Mouse (Mus musculus): ENCODE results near the gene Rps6kc1. TPM values are rescaled to one million over a fixed set of nuclear protein-coding genes. Genes with fewer than 3 reads are reported as not detected.

Gene Rps6kc1
- polyA plus RNA-seq, 1 experiment: 3.4 TPM

- H3K4me1 ChIP-seq (ENCODE audit: control insufficient read depth, insufficient read depth, insufficient read length, low read length): no peaks in the 10 kb centered on the region
- H3K27ac ChIP-seq (replicated peaks; ENCODE audit: low read depth, low read length): no peak overlapping the region
- no peak overlapping the region for H3K4me3 ChIP-seq (ENCODE audit: insufficient read depth, low read depth, low read length)
Measured at GRCm38 (mm10) chr1:190724591-190725380, 186.8 kb downstream of the Rps6kc1 start.

DNA sequence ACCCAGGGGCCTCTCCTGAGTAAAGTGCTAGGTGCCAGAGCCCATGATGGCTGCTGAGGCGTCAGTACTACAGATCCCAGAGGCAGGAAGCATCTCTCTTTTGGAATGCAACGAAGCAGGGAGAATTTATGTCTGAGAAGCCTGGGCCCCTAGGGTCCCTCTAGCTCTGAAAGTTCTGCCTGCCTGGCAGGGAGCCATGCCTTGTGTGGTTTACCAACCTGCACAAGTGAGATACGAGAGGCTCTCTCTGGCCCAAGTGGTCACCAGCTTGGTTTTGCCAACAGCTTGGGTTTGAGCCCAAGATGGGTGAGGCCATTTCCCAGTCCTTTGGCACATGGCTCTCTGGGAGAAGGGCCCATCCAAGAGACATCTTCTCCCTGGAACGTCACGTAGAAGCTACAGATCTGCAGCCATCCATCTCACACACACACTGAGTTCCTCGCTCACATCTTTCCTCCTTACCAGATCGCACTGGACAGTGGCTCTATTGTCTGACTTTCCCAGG, 187.6 kb downstream of the Rps6kc1 start:
- H3K27ac ChIP-seq (replicated peaks; ENCODE audit: low read depth, low read length): no peak overlapping the region
- no peaks in the 10 kb centered on the region for H3K4me1 ChIP-seq (ENCODE audit: control insufficient read depth, insufficient read depth, insufficient read length, low read length)
- H3K4me3 ChIP-seq (ENCODE audit: insufficient read depth, low read depth, low read length): no peak overlapping the region

DNA sequence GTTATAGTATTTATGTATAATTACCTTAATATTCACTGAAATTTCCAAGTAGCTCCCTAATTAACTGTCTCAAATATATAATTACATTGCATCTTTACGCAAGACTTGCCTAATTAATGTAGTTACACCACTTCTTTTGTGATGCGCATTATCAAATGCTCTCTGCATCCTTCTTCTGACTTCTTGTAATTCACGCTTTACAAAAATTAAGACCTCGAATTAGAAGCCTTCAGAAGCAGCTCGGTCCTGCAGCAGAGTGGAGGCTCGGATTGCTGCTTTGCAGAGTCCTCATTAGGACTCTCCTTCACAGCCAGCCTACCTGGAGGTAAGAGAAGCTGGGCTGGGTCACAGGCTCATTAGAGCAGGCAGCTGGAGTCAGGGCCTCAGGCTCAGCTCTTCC, 197.7 kb downstream of the Rps6kc1 start:
- H3K4me1 ChIP-seq (ENCODE audit: control insufficient read depth, insufficient read depth, insufficient read length, low read length): no peaks in the 10 kb centered on the region
- H3K4me3 ChIP-seq (ENCODE audit: insufficient read depth, low read depth, low read length): no peak overlapping the region
- H3K27ac ChIP-seq (replicated peaks; ENCODE audit: low read depth, low read length): no peak overlapping the region

DNA sequence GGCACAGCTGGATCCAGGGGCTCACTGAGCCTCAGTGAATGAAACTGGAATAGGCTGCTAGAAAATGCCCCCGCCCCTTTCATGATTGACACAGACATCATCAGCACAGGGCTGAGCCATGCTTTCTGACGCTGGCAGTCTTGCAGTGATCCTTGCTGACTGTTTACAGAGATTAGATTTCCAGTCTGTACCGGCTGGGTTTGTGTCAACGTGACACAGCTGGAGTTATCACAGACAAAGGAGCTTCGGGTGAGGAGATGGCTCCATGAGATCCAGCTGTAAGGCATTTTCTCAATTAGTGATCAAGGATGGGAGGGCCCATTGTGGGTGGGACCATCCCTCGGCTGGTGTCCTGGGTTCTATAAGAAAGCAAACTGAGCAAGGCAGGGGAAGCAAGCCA, 214.0 kb downstream of the Rps6kc1 start:
- Histone ChIP-seq H3K4me3 (ENCODE audit: insufficient read depth, low read depth, low read length) (no peak overlapping the region), H3K4me1 (ENCODE audit: control insufficient read depth, insufficient read depth, insufficient read length, low read length) (no peaks in the 10 kb centered on the region), H3K27ac (replicated peaks; ENCODE audit: low read depth, low read length) (no peak overlapping the region)

GRCm38 (mm10) chr1:190695589-190695988, 216.0 kb downstream of the Rps6kc1 start:
- Histone ChIP-seq H3K4me3 (ENCODE audit: insufficient read depth, low read depth, low read length) (no peak overlapping the region), H3K4me1 (ENCODE audit: control insufficient read depth, insufficient read depth, insufficient read length, low read length) (no peaks in the 10 kb centered on the region), H3K27ac (replicated peaks; ENCODE audit: low read depth, low read length) (no peak overlapping the region)

DNA sequence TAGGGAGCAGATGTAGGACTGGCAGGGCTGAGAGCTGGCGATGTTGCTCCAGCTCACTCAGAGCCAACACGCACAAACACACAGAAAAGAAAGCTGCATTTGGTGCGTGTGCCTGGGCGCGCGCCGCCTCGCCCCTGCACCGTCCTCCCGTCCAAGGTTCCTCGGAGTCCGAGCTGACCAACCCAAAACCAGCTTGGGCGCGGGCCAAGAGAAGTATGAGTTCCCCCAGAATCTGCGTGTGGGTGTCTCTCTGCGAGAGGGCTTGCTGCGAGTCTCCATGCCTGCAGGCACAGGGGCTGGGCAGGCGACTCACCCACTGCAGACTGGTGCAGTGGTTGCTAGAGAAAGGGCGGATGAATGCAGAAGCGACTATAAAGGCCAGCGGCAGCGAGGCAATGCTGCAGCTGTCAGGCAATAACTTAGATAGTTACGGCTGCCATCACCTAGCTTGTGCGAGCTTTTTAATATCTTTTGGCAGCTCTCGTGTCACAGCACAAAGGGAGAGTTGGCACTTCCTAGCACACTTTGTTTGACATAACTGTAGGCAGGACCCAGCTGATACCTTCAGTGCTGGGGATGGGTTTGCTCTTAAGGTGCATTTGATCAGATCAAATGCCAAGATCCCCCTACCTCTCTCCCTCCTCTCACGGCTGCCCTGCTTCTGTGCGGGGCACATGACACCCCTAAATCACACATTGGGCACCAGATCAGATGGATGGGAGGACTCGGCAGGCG, 220.9 kb downstream of the Rps6kc1 start:
- Histone ChIP-seq H3K4me3 (ENCODE audit: insufficient read depth, low read depth, low read length) (no peak overlapping the region), H3K27ac (replicated peaks; ENCODE audit: low read depth, low read length) (no peak overlapping the region)

GRCm38 (mm10) chr1:190683060-190683459, 228.5 kb downstream of the Rps6kc1 start:
- Histone ChIP-seq H3K27ac (replicated peaks; ENCODE audit: low read depth, low read length) (no peak overlapping the region), H3K4me3 (ENCODE audit: insufficient read depth, low read depth, low read length) (no peak overlapping the region), H3K4me1 (ENCODE audit: control insufficient read depth, insufficient read depth, insufficient read length, low read length) (no peaks in the 10 kb centered on the region)

More for the DNA sequence above, 220.9 kb downstream of the Rps6kc1 start:
- no peaks in the 10 kb centered on the region for H3K4me1 ChIP-seq (ENCODE audit: control insufficient read depth, insufficient read depth, insufficient read length, low read length)

GRCm38 (mm10) chr1:190682021-190682926, 229.3 kb downstream of the Rps6kc1 start:
- no peak overlapping the region for H3K4me3 ChIP-seq (ENCODE audit: insufficient read depth, low read depth, low read length)
- H3K27ac ChIP-seq (replicated peaks; ENCODE audit: low read depth, low read length): no peak overlapping the region
- H3K4me1 ChIP-seq (ENCODE audit: control insufficient read depth, insufficient read depth, insufficient read length, low read length): no peaks in the 10 kb centered on the region

- no peaks in the 10 kb centered on the region for H3K4me1 ChIP-seq (ENCODE audit: control insufficient read depth, insufficient read depth, insufficient read length, low read length)
- no peak overlapping the region for H3K27ac ChIP-seq (replicated peaks; ENCODE audit: low read depth, low read length)
- H3K4me3 ChIP-seq (ENCODE audit: insufficient read depth, low read depth, low read length): no peak overlapping the region
Measured at GRCm38 (mm10) chr1:190675455-190675854, 236.1 kb downstream of the Rps6kc1 start.

- H3K4me1 ChIP-seq (ENCODE audit: control insufficient read depth, insufficient read depth, insufficient read length, low read length): no peaks in the 10 kb centered on the region
- H3K4me3 ChIP-seq (ENCODE audit: insufficient read depth, low read depth, low read length): no peak overlapping the region
- H3K27ac ChIP-seq (replicated peaks; ENCODE audit: low read depth, low read length): no peak overlapping the region
Measured at GRCm38 (mm10) chr1:190669099-190669498, 242.5 kb downstream of the Rps6kc1 start.

- Histone ChIP-seq H3K27ac (replicated peaks; ENCODE audit: low read depth, low read length) (no peak overlapping the region), H3K4me1 (ENCODE audit: control insufficient read depth, insufficient read depth, insufficient read length, low read length) (no peaks in the 10 kb centered on the region), H3K4me3 (ENCODE audit: insufficient read depth, low read depth, low read length) (no peak overlapping the region)
Measured at GRCm38 (mm10) chr1:190667821-190668220, 243.7 kb downstream of the Rps6kc1 start.

DNA sequence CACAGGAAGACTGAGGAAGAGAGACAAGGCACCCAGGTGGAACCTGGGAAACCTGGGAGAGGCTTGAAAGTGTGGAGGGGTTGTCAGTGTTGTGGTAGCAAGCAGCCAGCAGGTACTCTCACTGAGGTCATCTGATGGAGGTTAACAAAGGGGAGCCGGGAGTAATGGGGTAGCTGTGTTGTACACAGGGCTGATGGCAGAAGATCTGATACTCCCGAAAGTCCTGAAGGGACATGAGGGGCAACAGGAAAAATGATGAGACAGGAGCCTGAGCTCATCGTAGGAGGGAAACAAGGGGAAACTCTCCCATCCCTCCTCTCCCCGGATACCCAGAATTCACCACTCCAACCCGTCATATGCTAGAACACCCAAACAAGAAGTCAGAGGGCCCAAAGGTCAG, 244.2 kb downstream of the Rps6kc1 start:
- no peaks in the 10 kb centered on the region for H3K4me1 ChIP-seq (ENCODE audit: control insufficient read depth, insufficient read depth, insufficient read length, low read length)
- no peak overlapping the region for H3K4me3 ChIP-seq (ENCODE audit: insufficient read depth, low read depth, low read length)
- H3K27ac ChIP-seq (replicated peaks; ENCODE audit: low read depth, low read length): no peak overlapping the region

DNA sequence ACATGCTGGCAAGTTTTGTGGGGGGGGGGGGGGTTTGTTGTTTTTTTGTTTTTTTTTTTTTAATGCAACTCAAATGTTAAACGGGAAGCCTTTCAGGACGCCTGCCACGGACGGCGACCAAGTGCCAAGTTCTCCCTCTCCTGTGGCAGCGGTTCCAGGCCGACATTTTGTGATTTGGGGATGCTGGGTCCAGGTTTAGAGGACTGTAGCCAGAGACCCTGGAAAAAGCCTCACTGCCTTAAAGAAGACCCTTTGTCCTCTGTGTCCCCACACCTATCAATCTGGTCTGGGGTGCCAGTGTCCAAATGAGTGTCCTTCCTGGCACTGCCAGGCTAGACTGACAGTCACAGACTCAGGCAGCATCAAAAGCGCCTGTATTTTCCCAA, 246.1 kb downstream of the Rps6kc1 start:
- no peaks in the 10 kb centered on the region for H3K4me1 ChIP-seq (ENCODE audit: control insufficient read depth, insufficient read depth, insufficient read length, low read length)
- H3K4me3 ChIP-seq (ENCODE audit: insufficient read depth, low read depth, low read length): no peak overlapping the region
- no peak overlapping the region for H3K27ac ChIP-seq (replicated peaks; ENCODE audit: low read depth, low read length)

GRCm38 (mm10) chr1:190664767-190665489, 246.6 kb downstream of the Rps6kc1 start:
- Histone ChIP-seq H3K4me1 (ENCODE audit: control insufficient read depth, insufficient read depth, insufficient read length, low read length) (no peaks in the 10 kb centered on the region), H3K27ac (replicated peaks; ENCODE audit: low read depth, low read length) (no peak overlapping the region), H3K4me3 (ENCODE audit: insufficient read depth, low read depth, low read length) (no peak overlapping the region)
